In the genomic region with DNA sequence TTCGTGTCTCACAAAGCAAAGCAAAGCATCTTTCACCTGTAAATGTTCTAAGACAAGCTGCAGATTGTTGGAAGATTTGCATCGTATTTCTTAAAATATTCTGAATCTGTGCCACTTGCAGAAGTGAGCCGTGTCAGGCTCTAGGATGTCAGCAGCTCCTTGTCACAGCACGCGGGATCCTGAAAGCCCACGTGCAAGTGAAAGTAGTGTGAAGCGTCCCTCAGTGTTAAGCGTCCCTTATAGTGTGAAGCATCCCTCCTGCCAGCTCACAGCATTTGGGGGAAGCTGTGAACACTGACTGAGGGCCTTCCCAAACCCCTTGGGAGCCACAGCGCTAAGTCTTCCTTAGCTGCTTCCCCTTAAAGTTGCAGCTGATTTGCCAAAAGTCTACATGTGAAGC, we compare ENCODE assay signal across 26 mouse cellular contexts.
DNase-seq lines count a peak whose midpoint lies in the region; ATAC-seq lines count a peak whose summit lies in the region.
"Had no signal": no experiment of that assay in that cellular context is flagged by ENCODE, and none has a peak within 500 bp of the region (broad histone marks: within the 10 kb centered on the region; RNA-seq: fewer than 3 reads in every experiment).

No protein-coding gene starts in this region.

- peaks cover 98% of the 10 kb centered on the region for H3K4me1 ChIP-seq in midbrain, embryonic 13.5 days (replicated peaks)

- ATAC-seq in midbrain, embryonic 13.5 days: no peak
- ATAC-seq: Patski had no signal

- peaks cover 42% of the 10 kb centered on the region for H3K36me3 ChIP-seq in midbrain, embryonic 13.5 days
- H3K36me3 ChIP-seq: G1E; heart, embryonic 13.5 days; kidney, embryonic 15.5 days; limb, embryonic 15.5 days had no signal

- no peak overlapping the region for H3K4me3 ChIP-seq in midbrain, embryonic 13.5 days (replicated peaks)
- H3K4me3 ChIP-seq: heart, adult 2 months; heart, embryonic 13.5 days; kidney, embryonic 15.5 days; left cerebral cortex, adult 2 months; limb, embryonic 15.5 days had no signal

- 69% methylated on average over 9 of the region's 9 CpGs for WGBS in midbrain, embryonic 13.5 days

- H3K4me2 ChIP-seq in midbrain, embryonic 13.5 days (replicated peaks): no peak overlapping the region
- H3K4me2 ChIP-seq: heart, embryonic 13.5 days; kidney, embryonic 15.5 days; limb, embryonic 15.5 days; lung, embryonic 14.5 days had no signal

- DNase-seq in frontal cortex, adult 2 months (ENCODE audit: extremely low spot score in 1 of 2, low spot score in 1 of 2): peak; percentile 27 to 51
- no peak for DNase-seq in frontal cortex, postnatal 14 days (ENCODE audit: low spot score in 2 of 2)
- DNase-seq in right cerebral cortex, postnatal 36 days (ENCODE audit: low spot score in 2 of 2): peak; percentile 37 to 48
- DNase-seq in right cerebral cortex, postnatal 4 days: no peak
- no peak for DNase-seq in kidney, postnatal 4 days
- no peak for DNase-seq in adrenal gland, postnatal 4 days (ENCODE audit: low spot score in 2 of 2)
- DNase-seq: adrenal gland, postnatal 36 days; B cell, adult 2 months; cerebellum, adult 11-12 months; cerebellum, postnatal 36 days; gastrocnemius, postnatal 36 days; heart, adult 2 months; heart, postnatal 14 days; kidney, adult 11 months; lung, embryonic 14.5 days had no signal

- H3K9ac ChIP-seq in midbrain, embryonic 13.5 days (replicated peaks): 0 out of 2 replicates have a peak overlapping the region, but pooled peaks have one; percentile 10
- H3K9ac ChIP-seq: heart, embryonic 13.5 days; kidney, embryonic 15.5 days; limb, embryonic 15.5 days; liver, embryonic 14.5 days; lung, embryonic 14.5 days had no signal

- H3K9me3 ChIP-seq in midbrain, embryonic 13.5 days: no peaks in the 10 kb centered on the region
- H3K9me3 ChIP-seq: heart, embryonic 13.5 days; kidney, embryonic 15.5 days; limb, embryonic 15.5 days had no signal

- H3K27ac ChIP-seq in midbrain, embryonic 13.5 days: peak overlapping the region; percentile 91
- H3K27ac ChIP-seq: heart, adult 2 months; heart, embryonic 13.5 days; kidney, embryonic 15.5 days; limb, embryonic 15.5 days; liver, embryonic 14.5 days; macrophage; stomach, postnatal 0 days had no signal

- no peaks in the 10 kb centered on the region for H3K27me3 ChIP-seq in midbrain, embryonic 13.5 days
- H3K27me3 ChIP-seq: CH12.LX; limb, embryonic 15.5 days had no signal

Comparison
In these comparisons a context has a peak if more than half of its experiments do, and no peak if none do; other contexts are left out.
1. DNase-seq: peak in frontal cortex, adult 2 months (2 of 2) and right cerebral cortex, postnatal 36 days (2 of 2); none in frontal cortex, postnatal 14 days (0 of 2), right cerebral cortex, postnatal 4 days (single experiment), kidney, postnatal 4 days (0 of 2) and adrenal gland, postnatal 4 days (0 of 2).